Mouse (Mus musculus) MEL (cell line): Measurements from ENCODE around the gene Lztfl1. TPM values are rescaled to one million over a fixed set of nuclear protein-coding genes. Genes with fewer than 3 reads are reported as not detected.

ENCODE experiments used
- DNase-seq: peaks from one replicate; pipeline ENCODE4 v3.0.0; 2011; ENCODE audit warnings: low read depth, low spot score
- H3K27ac ChIP-seq: 2 replicates; pipeline ENCODE4 v1.5.1; 2012; ENCODE audit warnings: low read depth, mild to moderate bottlenecking, control low read depth, low read length, moderate library complexity; ENCODE audit not compliant: control insufficient read depth
- H3K27me3 ChIP-seq, 2 experiments: fragments of 150-350 bp in 1 of 2; sonication (generic) in 1 of 2; 2 replicates each; pipeline ENCODE4 v1.6.1; 2012; ENCODE audit warnings: low read length in 2 of 2, mild to moderate bottlenecking in 2 of 2, improper control_type of control experiment in 1 of 2, moderate library complexity in 1 of 2; ENCODE audit not compliant: insufficient read depth in 2 of 2, control insufficient read depth in 1 of 2
- H3K36me3 ChIP-seq, 2 experiments: 2 replicates each; pipeline ENCODE4 v1.6.1; 2012 to 2014; ENCODE audit warnings: low read length in 2 of 2, improper control_type of control experiment in 1 of 2, inconsistent platforms in 1 of 2, mild to moderate bottlenecking in 1 of 2; ENCODE audit not compliant: insufficient read depth in 2 of 2, control insufficient read depth in 1 of 2
- H3K4me1 ChIP-seq, 2 experiments: fragments of 150-350 bp in 1 of 2; sonication (generic) in 1 of 2; 2 replicates each; pipeline ENCODE4 v1.6.1; 2012; ENCODE audit warnings: low read length in 2 of 2, improper control_type of control experiment in 1 of 2, mild to moderate bottlenecking in 1 of 2; ENCODE audit not compliant: insufficient read depth in 2 of 2, control insufficient read depth in 1 of 2
- H3K4me3 ChIP-seq, 2 experiments: fragments of 150-350 bp in 1 of 2; sonication (generic) in 1 of 2; 2 replicates each; pipeline ENCODE4 v1.5.1; 2012; ENCODE audit warnings: low read depth in 2 of 2, low read length in 2 of 2, mild to moderate bottlenecking in 2 of 2, moderate library complexity in 2 of 2, control low read depth in 1 of 2, improper control_type of control experiment in 1 of 2; ENCODE audit not compliant: control insufficient read depth in 1 of 2, insufficient read depth in 1 of 2
- H3K79me2 ChIP-seq: 2 replicates; pipeline ENCODE4 v1.6.1; 2012; ENCODE audit warnings: mild to moderate bottlenecking, low read length, moderate library complexity; ENCODE audit not compliant: control insufficient read depth, poor library complexity, insufficient read depth
- H3K9ac ChIP-seq: 2 replicates; pipeline ENCODE4 v1.6.1; 2012; ENCODE audit warnings: low read depth, mild to moderate bottlenecking, control low read depth, low read length, moderate library complexity; ENCODE audit not compliant: control insufficient read depth, poor library complexity, severe bottlenecking
- H3K9me3 ChIP-seq: fragments of 150-350 bp; sonication (generic); replicated peaks from 2 replicates; pipeline ENCODE4 v1.6.1; 2012; ENCODE audit warnings: mild to moderate bottlenecking, low read length, improper control_type of control experiment, moderate library complexity; ENCODE audit not compliant: insufficient read depth
- BHLHE40 ChIP-seq: IDR thresholded peaks from 2 replicates; pipeline ENCODE4 v1.6.1; 2012; ENCODE audit warnings: low read depth, mild to moderate bottlenecking, inconsistent platforms, low read length, improper control_type of control experiment, borderline replicate concordance
- CTCF ChIP-seq, 3 experiments: IDR thresholded peaks in 2 of 3; conservative IDR thresholded peaks in 1 of 3; 2 replicates each; pipeline ENCODE4 v1.5.1; 2011 to 2012; ENCODE audit warnings: low read length in 3 of 3, low read depth in 2 of 3, mild to moderate bottlenecking in 2 of 3, improper control_type of control experiment in 1 of 3, inconsistent platforms in 1 of 3, mixed read lengths in 1 of 3, moderate library complexity in 1 of 3; ENCODE audit not compliant: control insufficient read depth in 1 of 3, insufficient read depth in 1 of 3, poor library complexity in 1 of 3, severe bottlenecking in 1 of 3
- EP300 ChIP-seq, 2 experiments: IDR thresholded peaks; 2 replicates each; pipeline ENCODE4 v1.6.1; 2011; ENCODE audit warnings: improper control_type of control experiment in 2 of 2, low read length in 2 of 2, low read depth in 1 of 2, mild to moderate bottlenecking in 1 of 2
- KAT2A ChIP-seq: conservative IDR thresholded peaks from 2 replicates; pipeline ENCODE4 v1.6.1; 2012; ENCODE audit warnings: low read depth, low read length, improper control_type of control experiment, inconsistent platforms
- RCOR1 ChIP-seq: IDR thresholded peaks from 2 replicates; pipeline ENCODE4 v1.6.1; 2012; ENCODE audit warnings: low read depth, mild to moderate bottlenecking, inconsistent platforms, low read length, improper control_type of control experiment
- SMC3 ChIP-seq: IDR thresholded peaks from 2 replicates; pipeline ENCODE4 v1.6.1; 2011; ENCODE audit warnings: low read depth, low read length, improper control_type of control experiment
- TBP ChIP-seq: IDR thresholded peaks from 2 replicates; pipeline ENCODE4 v1.8.0; 2011; ENCODE audit warnings: low read depth, low read length, improper control_type of control experiment
- UBTF ChIP-seq: IDR thresholded peaks from 2 replicates; pipeline ENCODE4 v1.6.1; 2012; ENCODE audit warnings: low read depth, mild to moderate bottlenecking, inconsistent platforms, low read length, improper control_type of control experiment, moderate library complexity, borderline replicate concordance; ENCODE audit not compliant: insufficient read depth
- ZKSCAN1 ChIP-seq: IDR thresholded peaks from 2 replicates; pipeline ENCODE4 v1.6.1; 2012; ENCODE audit warnings: low read depth, mild to moderate bottlenecking, inconsistent platforms, low read length, improper control_type of control experiment, moderate library complexity
- polyA plus RNA-seq, 2 experiments: library from polyadenylated mRNA; stranded (reverse) in 1 of 2; unstranded in 1 of 2; fragments of >175 nt in 1 of 2; fragments of >200 nt in 1 of 2; gene quantifications; 2 replicates each; pipeline versions ENCODE4 v1.2.1 to v1.2.4; 2012; ENCODE audit warnings: low replicate concordance in 2 of 2, low read depth in 1 of 2; ENCODE audit not compliant: insufficient read length in 2 of 2, insufficient read depth in 1 of 2, missing spikeins in 1 of 2
- total RNA-seq: library from RNA; depleted of rRNA; stranded (reverse); fragments of 300-350 nt; gene quantifications from 2 replicates; pipeline ENCODE4 v1.2.3, GENCODE M21; 2012; rRNA removed

The Lztfl1 gene
- total and polyA plus RNA-seq, 3 experiments: 17.1 to 408 (median 18.1) TPM

DNA sequence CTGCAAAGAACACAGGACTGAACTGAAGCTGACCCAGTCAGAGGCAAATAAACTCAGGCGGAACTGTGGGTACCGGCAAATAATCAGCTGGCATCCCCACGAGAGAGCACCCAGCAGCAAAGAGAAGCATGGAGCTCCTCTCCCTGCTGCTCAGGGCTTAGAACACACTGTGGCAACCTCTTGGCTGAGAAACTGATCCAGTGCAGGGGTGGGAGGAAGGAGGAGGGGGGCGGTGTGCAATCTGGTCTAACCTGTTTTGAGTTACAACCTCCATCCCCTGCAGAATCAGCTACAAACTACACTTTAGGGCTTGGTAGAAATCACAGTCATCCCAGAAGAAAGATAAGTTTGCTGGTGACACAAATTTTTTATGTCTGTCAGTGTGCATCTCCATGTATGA is 66.1 kb downstream of the Lztfl1 start:
- H3K4me1 ChIP-seq: no peaks in the 10 kb centered on the region; a peak in 1 of 4 replicates
- no peak for DNase-seq
- no peaks in the 10 kb centered on the region for H3K36me3 ChIP-seq
- H3K9ac ChIP-seq: no peak overlapping the region
- H3K4me3 ChIP-seq: no peak overlapping the region
- H3K27me3 ChIP-seq: peaks cover 0 to 7% of the 10 kb centered on the region in 2 experiments; a peak in 2 of 4 replicates
- no peaks in the 10 kb centered on the region for H3K9me3 ChIP-seq
- no peak overlapping the region for H3K27ac ChIP-seq
- H3K79me2 ChIP-seq: no peaks in the 10 kb centered on the region
- TF ChIP-seq ZKSCAN1 (no peak), BHLHE40 (no peak), RCOR1 (no peak), UBTF (no peak), EP300 (IDR thresholded peaks at IDR 0.05; ENCODE audit: low read depth in 1 of 2, low read length in 2 of 2) (no peak)
- TF ChIP-seq, all 39 proteins: peak for 0

- no peak for DNase-seq
- Histone ChIP-seq H3K4me1 (no peaks in the 10 kb centered on the region), H3K9me3 (no peaks in the 10 kb centered on the region), H3K27ac (no peak overlapping the region), H3K36me3 (no peaks in the 10 kb centered on the region), H3K9ac (no peak overlapping the region), H3K27me3 (peaks cover 0 to 7% of the 10 kb centered on the region in 2 experiments; a peak in 2 of 4 replicates), H3K79me2 (no peaks in the 10 kb centered on the region), H3K4me3 (no peak overlapping the region)
- TF ChIP-seq CTCF (IDR thresholded peaks at IDR 0.05 in 2 of 3, conservative IDR thresholded peaks at IDR 0.05 in 1 of 3; ENCODE audit: control insufficient read depth in 1 of 3, insufficient read depth in 1 of 3, low read depth in 2 of 3, low read length in 3 of 3, poor library complexity in 1 of 3, severe bottlenecking in 1 of 3) (no peak), KAT2A (no peak), SMC3 (no peak), TBP (no peak)
Observed at GRCm38 (mm10) chr9:123649785-123650511, 67.5 kb downstream of the Lztfl1 start.

Other genes with a start within 250 kb of the Lztfl1 start
- gene Limd1, start 239.0 kb downstream of the Lztfl1 start, total RNA-seq: 32.0 and 37.5 TPM in 2 replicates
- 10 to 100 TPM in 1 of 2 experiments, not detected in 1; 32.6 TPM for gene Limd1, start 239.0 kb downstream of the Lztfl1 start, polyA plus RNA-seq
- 20.5 and 20.8 TPM in 2 replicates for gene Sacm1l, start 187.9 kb downstream of the Lztfl1 start, total RNA-seq
- 10 to 100 TPM in 1 of 2 experiments, not detected in 1; 21.7 TPM for gene Sacm1l, start 187.9 kb downstream of the Lztfl1 start, polyA plus RNA-seq
- 0.35 and 0.46 TPM in 2 replicates for gene Slc6a20b, start 85.1 kb downstream of the Lztfl1 start, total RNA-seq
- under 1 TPM in 1 of 2 experiments, not detected in 1; 0.01 TPM for gene Slc6a20b, start 85.1 kb downstream of the Lztfl1 start, polyA plus RNA-seq
- not detected in 2 replicates for gene Ccr9, start 39.3 kb downstream of the Lztfl1 start, total RNA-seq
- not detected for gene Ccr9, start 39.3 kb downstream of the Lztfl1 start, polyA plus RNA-seq
- gene Slc6a20a, start 38.8 kb downstream of the Lztfl1 start, total RNA-seq: not detected in 2 replicates
- not detected for gene Slc6a20a, start 38.8 kb downstream of the Lztfl1 start, polyA plus RNA-seq
- gene Cxcr6, start 88.8 kb upstream of the Lztfl1 start, total RNA-seq: not detected in 2 replicates
- gene Cxcr6, start 88.8 kb upstream of the Lztfl1 start, polyA plus RNA-seq: under 1 TPM in 1 of 2 experiments, not detected in 1; 0.04 TPM
- gene Fyco1, start 134.2 kb upstream of the Lztfl1 start, total RNA-seq: 1.2 and 1.6 TPM in 2 replicates
- 1 to 10 TPM in 1 of 2 experiments, not detected in 1; 2.7 TPM for gene Fyco1, start 134.2 kb upstream of the Lztfl1 start, polyA plus RNA-seq
- not detected in 2 replicates for gene Xcr1, start 144.3 kb upstream of the Lztfl1 start, total RNA-seq
- gene Xcr1, start 144.3 kb upstream of the Lztfl1 start, polyA plus RNA-seq: under 1 TPM in 1 of 2 experiments, not detected in 1; 0.01 TPM